Mouse (Mus musculus) right cerebral cortex, postnatal 25 days (tissue): ENCODE measurements around the gene Fbxo47.
A peak's percentile ranks its signal among the peaks of the same experiment; 100 is the strongest.
"Not testable (repeated sequence)": the region's sequence is repeated elsewhere in the genome, so short reads cannot be mapped to it uniquely, and the experiment has no call there.

Experiments
- DNase-seq: peaks from one replicate; pipeline ENCODE4 v3.0.0; 2022

Fbxo47 gene

GRCm38 (mm10) chr11:97877341-97877740, 6.6 kb downstream of the Fbxo47 start:
- DNase-seq, result no peak

- no peak for DNase-seq
Measured at GRCm38 (mm10) chr11:97874396-97874795, 9.6 kb downstream of the Fbxo47 start.

- DNase-seq, result not testable (repeated sequence)
Measured at GRCm38 (mm10) chr11:97872378-97872777, 11.6 kb downstream of the Fbxo47 start.

- DNase-seq, result peak; percentile 45
Measured at GRCm38 (mm10) chr11:97867591-97867990, 16.4 kb downstream of the Fbxo47 start.

GRCm38 (mm10) chr11:97866091-97866888, 17.7 kb downstream of the Fbxo47 start:
- DNase-seq, result no peak

GRCm38 (mm10) chr11:97865421-97865820, 18.5 kb downstream of the Fbxo47 start:
- DNase-seq, result no peak

DNA sequence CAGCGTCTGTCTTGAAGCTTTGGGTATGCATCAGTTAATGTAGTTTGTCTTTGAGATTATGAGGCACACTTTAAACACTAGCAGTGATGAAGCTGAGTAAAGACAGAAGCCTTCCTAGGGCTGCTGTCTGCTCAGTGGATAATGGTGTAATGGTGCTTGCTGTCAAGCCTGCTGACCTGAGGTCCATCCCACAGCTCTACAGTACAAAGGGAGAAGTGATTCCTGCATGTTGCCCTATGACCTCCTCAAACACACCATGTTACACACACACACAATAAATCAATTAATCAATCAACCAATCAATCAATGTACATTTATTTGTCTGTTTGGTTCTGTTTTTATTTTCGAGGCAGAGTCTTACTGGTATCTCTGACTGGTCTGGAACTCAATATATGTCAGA, 21.8 kb downstream of the Fbxo47 start:
- no peak for DNase-seq

DNA sequence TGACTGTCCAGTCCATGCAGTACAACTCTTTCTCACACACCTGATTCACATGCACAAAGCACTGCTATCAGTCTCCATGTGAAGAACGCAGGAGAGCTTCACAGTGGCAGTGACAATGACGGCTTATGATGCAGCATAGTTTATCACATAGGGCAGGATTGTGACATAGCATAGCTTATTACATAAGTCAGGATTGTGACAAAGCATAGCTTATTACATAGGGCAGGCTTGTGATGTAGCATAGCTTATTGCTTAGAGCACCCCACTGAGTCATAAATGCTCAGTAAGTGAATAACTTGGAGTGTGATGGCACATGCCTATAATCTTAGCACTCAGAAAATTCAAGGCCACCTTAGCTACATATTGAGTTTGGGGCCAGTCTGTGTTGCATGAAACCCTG, 28.5 kb downstream of the Fbxo47 start:
- DNase-seq, result no peak

DNA sequence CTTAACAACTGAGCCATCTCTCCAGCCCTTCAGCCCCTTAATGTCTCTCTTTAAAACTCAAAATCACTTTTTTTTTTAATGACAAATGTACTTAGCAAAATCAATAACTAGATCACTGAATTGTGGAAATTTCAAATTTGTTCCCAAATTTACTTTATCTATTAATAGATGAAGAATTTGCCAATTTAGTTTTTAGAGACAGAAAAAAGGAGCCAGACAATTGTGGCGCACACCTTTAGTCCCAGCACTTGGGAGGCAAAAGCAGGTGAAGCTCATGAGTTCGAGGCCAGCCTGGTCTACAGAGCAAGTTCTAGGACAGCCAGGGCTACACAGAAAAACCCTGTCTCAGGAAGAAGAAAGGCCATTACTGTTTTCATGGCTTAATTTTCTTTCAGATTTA, 32.4 kb downstream of the Fbxo47 start:
- no peak for DNase-seq

- DNase-seq, result no peak
Measured at GRCm38 (mm10) chr11:97850367-97850766, 33.6 kb downstream of the Fbxo47 start.

GRCm38 (mm10) chr11:97842001-97842400, 42.0 kb downstream of the Fbxo47 start:
- DNase-seq, result no peak

DNA sequence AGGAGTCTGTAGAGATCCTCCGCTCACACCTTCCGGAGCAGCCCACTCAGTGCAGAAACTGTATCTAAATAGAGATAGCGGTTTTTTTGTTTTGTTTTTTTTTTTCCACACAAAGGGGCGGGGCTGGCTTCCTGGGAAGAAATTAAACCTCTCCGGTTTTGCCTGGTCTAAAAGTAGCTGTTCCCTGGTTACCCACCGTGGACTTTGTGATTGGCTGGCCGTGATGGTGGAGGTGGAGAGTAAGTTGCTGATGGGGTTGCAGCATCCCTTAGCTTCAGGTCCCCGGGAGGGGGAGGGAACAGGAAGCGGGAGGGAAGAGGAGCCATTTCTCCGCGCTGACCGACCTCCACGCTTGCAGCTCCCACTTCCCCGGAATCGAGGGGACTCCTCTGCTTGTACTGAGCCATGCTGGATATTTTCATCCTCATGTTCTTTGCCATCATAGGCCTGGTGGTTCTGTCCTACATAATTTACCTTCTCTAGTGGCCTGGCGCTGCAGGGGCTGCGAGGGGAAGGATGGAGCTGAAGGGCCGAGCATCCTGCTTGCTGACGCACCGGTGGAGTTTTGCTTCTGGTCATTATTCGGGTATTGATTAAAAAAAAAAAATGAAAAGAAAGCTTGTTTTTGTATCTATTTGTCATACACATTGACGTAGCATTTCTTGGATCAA, 42.8 kb downstream of the Fbxo47 start:
- peak; percentile 91 for DNase-seq

DNA sequence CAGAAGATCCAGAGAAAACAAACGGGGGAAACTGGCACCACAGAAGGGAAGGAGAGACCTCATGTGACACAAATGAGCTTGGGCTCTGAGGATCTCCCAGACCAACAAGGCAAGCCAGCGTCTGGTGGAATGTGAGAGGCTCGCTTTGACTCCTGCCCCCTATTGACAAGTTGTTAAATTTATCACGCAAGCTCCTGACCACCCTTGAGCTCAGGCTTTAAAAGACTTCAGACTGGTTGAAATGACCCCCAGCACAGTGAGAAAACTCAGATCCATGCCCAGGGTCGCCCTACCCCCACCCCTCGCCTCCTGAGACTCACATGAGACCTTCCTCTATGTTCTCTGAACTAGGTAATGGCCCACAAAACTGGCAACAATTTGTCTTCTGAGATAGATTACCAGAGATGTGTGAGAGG, 43.4 kb downstream of the Fbxo47 start, which contains the start of gene B230217C12Rik:
B230217C12Rik (plus strand) TSS at position 242 of the 416 bp plus-strand sequence.
- DNase-seq, result no peak

DNA sequence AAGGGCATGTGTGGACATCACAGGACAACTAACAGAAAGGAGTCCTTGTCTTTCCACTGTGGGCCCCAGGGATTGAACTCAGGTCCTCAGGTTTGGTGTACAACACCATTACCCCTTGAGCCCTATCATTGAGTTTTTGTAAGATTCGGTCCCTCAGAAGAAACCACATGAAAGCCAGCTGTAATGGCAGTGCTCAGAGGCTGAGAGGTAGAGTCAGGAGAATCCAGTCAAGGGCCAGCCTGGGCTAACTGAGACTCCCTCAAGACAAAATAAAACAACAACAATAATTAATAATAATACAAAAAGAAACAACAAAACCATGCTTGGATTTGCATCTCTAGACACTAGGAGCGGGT, 43.8 kb downstream of the Fbxo47 start:
- DNase-seq, result no peak

DNA sequence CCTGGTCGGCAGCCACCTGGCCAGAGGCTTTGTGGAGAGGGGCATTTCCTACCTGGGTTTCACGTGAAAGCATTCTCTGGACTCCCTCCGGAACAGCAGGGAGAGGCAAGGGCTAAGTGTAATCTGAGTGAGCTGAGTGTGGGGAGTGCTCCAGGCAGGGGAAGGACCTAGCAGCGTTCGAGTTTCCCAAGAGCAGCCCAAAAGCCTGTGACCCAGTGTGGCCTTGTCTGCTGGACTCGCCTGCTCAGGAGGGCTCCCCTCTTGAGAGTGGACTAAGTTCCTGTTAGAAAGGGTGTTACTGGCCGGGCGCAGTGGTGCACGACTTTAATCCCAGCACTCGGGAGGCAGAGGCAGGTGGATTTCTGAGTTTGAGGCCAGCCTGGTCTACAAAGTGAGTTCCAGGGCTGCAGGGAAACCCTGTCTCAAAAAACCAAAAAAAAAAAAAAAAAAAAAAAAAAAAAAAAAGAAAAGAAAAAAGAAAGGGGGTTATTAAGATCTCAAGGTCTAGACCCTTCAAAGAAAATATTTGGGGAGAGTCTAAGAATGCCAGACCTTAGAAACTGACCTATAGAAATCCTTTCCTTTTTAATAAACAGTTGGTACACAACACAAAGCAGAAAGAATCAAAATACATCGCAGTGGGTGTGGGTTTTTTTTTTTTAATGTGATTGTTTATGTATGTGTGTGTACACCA, 44.4 kb downstream of the Fbxo47 start:
- no peak for DNase-seq

DNA sequence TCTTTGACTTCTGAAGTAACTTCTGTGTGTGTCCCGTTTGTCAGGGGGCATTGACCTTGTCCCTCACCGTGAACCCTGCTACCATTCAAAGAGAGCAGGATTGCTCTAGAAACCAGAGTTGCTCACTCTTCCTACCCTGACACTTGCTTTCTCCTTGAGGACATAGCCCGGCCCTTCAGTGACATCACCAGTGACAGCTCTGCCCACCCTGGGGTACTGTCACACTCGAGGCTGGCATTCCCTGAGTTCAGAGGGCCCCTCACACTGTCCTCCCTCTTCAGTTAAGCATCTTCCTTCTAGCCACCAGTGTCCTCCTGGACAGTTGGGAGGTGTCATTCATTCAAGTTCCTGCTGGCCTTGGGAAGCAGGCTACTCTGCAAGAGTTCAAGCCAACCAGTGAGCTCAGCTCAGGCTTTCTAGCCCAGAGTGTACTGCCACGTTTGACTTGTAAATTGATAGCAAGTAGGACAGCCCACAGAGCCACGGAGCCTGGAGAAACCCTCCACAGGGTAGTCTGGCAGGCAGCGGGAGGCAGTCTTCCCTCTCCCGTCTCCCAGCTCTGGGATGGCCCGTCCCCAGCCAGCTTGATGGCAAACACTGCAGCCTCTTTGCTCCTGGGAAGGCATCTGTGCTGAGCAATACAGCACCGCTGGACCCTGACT, 45.0 kb downstream of the Fbxo47 start:
- no peak for DNase-seq

DNA sequence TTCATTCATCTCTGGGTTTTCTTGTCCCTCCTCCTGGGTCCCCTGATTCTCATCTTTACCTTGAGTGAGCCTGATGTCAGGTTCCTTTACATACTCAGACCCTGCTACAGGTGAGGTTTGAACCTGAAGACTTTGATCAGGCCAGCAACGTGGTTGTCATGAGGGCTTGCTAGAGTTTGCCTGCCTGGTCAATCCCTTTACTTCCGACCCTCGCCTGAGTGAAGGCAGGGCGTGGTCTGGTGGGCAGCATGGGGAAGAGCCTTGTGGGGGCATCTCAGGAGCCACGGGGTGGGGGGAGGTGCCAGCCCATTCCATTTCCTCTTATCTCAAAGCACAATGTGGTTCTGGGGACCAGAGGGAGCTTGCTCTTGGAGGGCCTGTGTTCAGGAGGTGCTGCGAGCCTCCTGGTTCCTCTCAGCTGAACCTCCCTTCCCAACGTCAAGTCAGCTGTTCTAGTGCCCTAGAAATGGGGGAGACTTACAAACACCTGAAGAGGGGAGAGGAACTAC, 46.3 kb downstream of the Fbxo47 start:
- DNase-seq, result no peak

- DNase-seq, result not testable (repeated sequence)
Measured at GRCm38 (mm10) chr11:97837051-97837450, 46.9 kb downstream of the Fbxo47 start.

DNA sequence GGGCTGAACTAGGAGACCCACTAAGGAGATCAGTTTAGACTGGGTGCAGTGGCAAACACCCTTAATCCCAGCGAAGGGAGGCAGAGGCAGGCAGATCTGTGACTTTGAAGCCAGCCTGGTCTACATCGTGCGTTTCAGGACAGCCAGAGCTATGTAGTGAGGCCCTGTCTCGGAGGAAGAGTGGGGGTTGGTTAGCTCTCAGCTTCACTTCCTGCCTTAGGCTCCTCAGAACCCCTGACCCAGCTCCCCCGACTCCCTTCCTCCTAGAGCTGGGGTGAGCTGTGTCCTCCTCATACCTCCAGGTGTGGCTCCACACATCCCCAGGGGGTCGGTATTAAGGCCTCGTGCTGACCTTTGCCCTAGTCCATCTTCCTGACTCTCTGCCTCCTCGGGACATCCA, 47.4 kb downstream of the Fbxo47 start:
- DNase-seq, result no peak

GRCm38 (mm10) chr11:97833352-97833751, 50.6 kb downstream of the Fbxo47 start:
- DNase-seq, result no peak

DNA sequence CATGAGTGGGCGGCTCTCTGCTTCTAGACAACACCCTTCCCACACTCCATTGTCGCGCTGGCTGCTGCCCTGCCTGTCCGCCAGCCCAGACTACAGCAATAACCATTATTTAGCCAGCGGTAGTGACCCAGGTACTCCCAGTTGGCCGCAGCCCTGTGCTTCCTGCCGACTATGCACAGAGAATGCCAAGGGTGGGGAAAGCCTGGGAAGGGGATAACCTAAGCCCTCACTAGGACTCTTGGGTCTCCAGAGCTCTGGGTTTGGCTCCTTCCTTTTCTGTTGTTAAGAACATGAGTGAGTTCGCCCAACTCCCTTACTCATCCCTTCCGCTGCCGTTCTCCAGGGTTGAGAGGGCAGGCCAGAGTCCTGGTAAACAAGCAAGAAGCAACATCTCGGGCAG, 52.0 kb downstream of the Fbxo47 start:
- no peak for DNase-seq

- DNase-seq, result no peak
Measured at GRCm38 (mm10) chr11:97830501-97830900, 53.5 kb downstream of the Fbxo47 start.

DNA sequence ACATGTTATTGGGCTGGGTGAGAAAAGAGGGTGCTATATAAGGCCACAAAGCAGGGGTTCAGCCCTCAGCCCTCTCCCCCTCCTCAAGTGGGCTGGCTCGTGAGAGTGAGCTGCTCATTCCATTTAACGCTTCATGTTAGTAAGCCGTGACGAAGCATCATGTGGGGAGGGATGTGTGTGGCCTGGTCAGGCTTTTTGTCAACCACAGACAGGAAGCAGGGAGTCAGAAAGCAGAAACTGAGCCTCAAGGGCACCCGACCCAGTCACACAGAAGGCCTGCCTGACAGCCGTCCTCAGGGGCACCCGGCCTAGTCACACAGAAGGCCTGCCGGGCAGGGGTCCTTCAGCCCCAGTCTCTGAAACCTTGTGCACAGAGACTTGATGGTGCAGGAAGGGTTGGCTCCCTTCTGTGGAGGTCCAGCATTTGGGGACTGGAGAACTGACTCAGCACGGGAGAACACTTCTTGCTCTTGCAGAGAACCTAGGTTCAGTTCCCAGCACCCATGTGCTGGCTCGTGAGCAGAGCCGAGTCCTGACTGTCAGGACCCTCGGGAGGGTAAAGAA, 54.0 kb downstream of the Fbxo47 start:
- no peak for DNase-seq
